Mouse (Mus musculus) kidney, embryonic 14.5 days (tissue): ENCODE measurements around the gene Depdc7. TPM values are rescaled to one million over a fixed set of nuclear protein-coding genes. Genes with fewer than 3 reads are reported as not detected.

Experiments
- ATAC-seq: fragments of 200-750 bp; cut with Nextera tagmentation; 2 replicates; pipeline ENCODE4 v1.8.0; 2017; ENCODE audit warnings: moderate number of reproducible peaks, mild to moderate bottlenecking, moderate TSS enrichment, moderate library complexity; ENCODE audit not compliant: low FRiP score, low TSS enrichment
- H3K27ac ChIP-seq: fragments of 300-500 bp; sonication (generic); 2 replicates; pipeline ENCODE4 v1.5.1; 2014; ENCODE audit warnings: low read depth, mild to moderate bottlenecking, low read length, moderate library complexity, mixed read lengths
- H3K27me3 ChIP-seq: fragments of 300-500 bp; sonication (generic); 2 replicates; pipeline ENCODE4 v1.6.1; 2014; ENCODE audit warnings: mild to moderate bottlenecking, low read length; ENCODE audit not compliant: control insufficient read depth, insufficient read depth
- H3K36me3 ChIP-seq: fragments of 300-500 bp; sonication (generic); 2 replicates; pipeline ENCODE4 v1.6.1; 2014; ENCODE audit warnings: low read length, mixed read lengths; ENCODE audit not compliant: control insufficient read depth, insufficient read depth
- H3K4me1 ChIP-seq: fragments of 300-500 bp; sonication (generic); 2 replicates; pipeline ENCODE4 v1.6.1; 2014; ENCODE audit warnings: low read length, mixed read lengths; ENCODE audit not compliant: control insufficient read depth, insufficient read depth
- H3K4me2 ChIP-seq: fragments of 300-500 bp; sonication (generic); replicated peaks from 2 replicates; pipeline ENCODE4 v1.6.1; 2014; ENCODE audit warnings: low read depth, mild to moderate bottlenecking, low read length
- H3K4me3 ChIP-seq: fragments of 300-500 bp; sonication (generic); 2 replicates; pipeline ENCODE4 v1.5.1; 2014; ENCODE audit warnings: mild to moderate bottlenecking, low read length
- H3K9ac ChIP-seq: fragments of 300-500 bp; sonication (generic); 2 replicates; pipeline ENCODE4 v1.6.1; 2014; ENCODE audit warnings: low read depth, mild to moderate bottlenecking, low read length, moderate library complexity
- H3K9me3 ChIP-seq: fragments of 300-500 bp; sonication (generic); 2 replicates; pipeline ENCODE4 v1.6.1; 2016; ENCODE audit warnings: low read length; ENCODE audit not compliant: control insufficient read depth
- WGBS: fragments of 180-500 bp; shearing (Covaris S2); extraction: QIAGEN DNeasy Blood & Tissue Kit; methylation state at CpG from one replicate; pipeline ENCODE4 v1.1.7; 2014; 5-methylcytosine and 5-hydroxymethylcytosine counted together
- polyA plus RNA-seq: library from polyadenylated mRNA; unstranded; fragments of >200 nt; fragmentation: Nextera tagmentation; extraction: Ambion mirVana; gene quantifications from 2 replicates; pipeline ENCODE4 v1.2.1, GENCODE M21; 2014

The Depdc7 gene
- polyA plus RNA-seq, 1 experiment from 2014 or later = 20.7 TPM

GRCm38 (mm10) chr2:104743160-104743559, 482 bp upstream of the Depdc7 start:
- Histone ChIP-seq H3K9ac (peak overlapping the region; percentile 85; the same call in 1 of the 2 replicates), H3K27me3 (no peaks in the 10 kb centered on the region), H3K4me2 (peak overlapping the region; percentile 91), H3K36me3 (no peaks in the 10 kb centered on the region), H3K4me3 (peak overlapping the region; percentile 84), H3K27ac (peak overlapping the region; percentile 85), H3K9me3 (no peaks in the 10 kb centered on the region), H3K4me1 (peaks cover 25% of the 10 kb centered on the region)
- WGBS = 5% methylated on average over 7 of the region's 7 CpGs
- peak; percentile 51; the same call in 1 of the 2 replicates for ATAC-seq

- Histone ChIP-seq H3K4me2 (peak overlapping the region; percentile 91), H3K27ac (peak overlapping the region; percentile 85), H3K9ac (peak overlapping the region; percentile 85), H3K4me3 (peak overlapping the region; percentile 84), H3K9me3 (no peaks in the 10 kb centered on the region), H3K4me1 (peaks cover 25% of the 10 kb centered on the region), H3K36me3 (no peaks in the 10 kb centered on the region), H3K27me3 (no peaks in the 10 kb centered on the region)
- peak; percentile 13; the same call in 1 of the 2 replicates for ATAC-seq
- 5% methylated on average over 40 of the region's 46 CpGs for WGBS
Measured at GRCm38 (mm10) chr2:104741896-104742740, 560 bp downstream of the Depdc7 start.

DNA sequence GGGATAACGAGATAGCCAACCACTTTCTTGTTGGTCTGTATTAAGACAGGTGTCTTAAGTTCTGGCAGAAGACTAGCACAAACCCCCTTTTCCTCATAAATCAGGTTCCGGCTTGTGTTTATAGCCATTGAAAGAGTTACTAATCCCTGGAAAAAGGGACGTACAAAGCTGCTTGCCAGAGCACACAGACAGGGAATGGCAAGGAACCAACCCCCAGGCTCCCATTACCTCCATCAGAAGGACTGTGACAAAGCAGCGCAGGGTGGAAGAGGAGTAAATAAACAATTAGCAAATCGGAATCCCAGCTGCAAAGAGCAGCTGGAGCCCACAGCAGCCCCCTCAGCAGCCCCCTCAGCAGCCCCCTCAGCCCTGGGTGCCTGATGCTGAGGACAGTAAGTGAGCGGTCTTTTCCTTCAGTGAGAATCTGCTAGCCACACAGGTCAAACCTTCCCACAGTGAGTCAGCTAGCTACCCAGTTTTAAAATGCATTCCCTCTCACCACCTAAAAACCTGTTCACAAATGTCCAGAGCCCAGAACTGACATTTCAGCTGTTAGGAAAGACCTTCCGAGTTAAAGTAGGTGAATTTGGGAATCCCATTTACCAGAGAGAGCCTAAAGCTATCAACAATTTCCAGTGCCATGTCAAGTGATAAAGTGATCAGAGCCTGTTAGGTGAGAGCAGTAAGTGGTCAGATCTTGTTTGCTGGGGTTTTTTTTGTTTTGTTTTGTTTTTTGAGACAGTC, 1.5 kb downstream of the Depdc7 start:
- no peaks in the 10 kb centered on the region for H3K27me3 ChIP-seq
- H3K4me3 ChIP-seq = peak overlapping the region; percentile 84; the same call in 1 of the 2 replicates
- peak overlapping the region; percentile 12; the same call in 1 of the 2 replicates for H3K9ac ChIP-seq
- H3K36me3 ChIP-seq = no peaks in the 10 kb centered on the region
- H3K4me2 ChIP-seq = peak overlapping the region; percentile 91
- WGBS = 23% methylated on average over 7 of the region's 7 CpGs
- no peak overlapping the region for H3K27ac ChIP-seq
- ATAC-seq = no peak
- peaks cover 25% of the 10 kb centered on the region for H3K4me1 ChIP-seq
- no peaks in the 10 kb centered on the region for H3K9me3 ChIP-seq

- H3K36me3 ChIP-seq = no peaks in the 10 kb centered on the region
- H3K9me3 ChIP-seq = no peaks in the 10 kb centered on the region
- H3K4me2 ChIP-seq = no peak overlapping the region; the same call in 1 of the 2 replicates
- no peak overlapping the region for H3K9ac ChIP-seq
- H3K27me3 ChIP-seq = no peaks in the 10 kb centered on the region
- ATAC-seq = no peak
- no peak overlapping the region for H3K4me3 ChIP-seq
- 41% methylated on average over 7 of the region's 7 CpGs for WGBS
- no peak overlapping the region for H3K27ac ChIP-seq
- peaks cover 25% of the 10 kb centered on the region for H3K4me1 ChIP-seq
Measured at GRCm38 (mm10) chr2:104740248-104740949, 2.3 kb downstream of the Depdc7 start.

- no peaks in the 10 kb centered on the region for H3K27me3 ChIP-seq
- H3K4me1 ChIP-seq = peaks cover 25% of the 10 kb centered on the region
- ATAC-seq = no peak
- H3K27ac ChIP-seq = no peak overlapping the region
- WGBS = 90% methylated on average over 2 of the region's 2 CpGs
- no peak overlapping the region for H3K4me2 ChIP-seq
- H3K36me3 ChIP-seq = no peaks in the 10 kb centered on the region
- no peak overlapping the region for H3K4me3 ChIP-seq
- no peak overlapping the region for H3K9ac ChIP-seq
- H3K9me3 ChIP-seq = no peaks in the 10 kb centered on the region
Measured at GRCm38 (mm10) chr2:104739691-104740090, 3.0 kb downstream of the Depdc7 start.

- H3K4me2 ChIP-seq = no peak overlapping the region
- no peak overlapping the region; the same call in 1 of the 2 replicates for H3K27ac ChIP-seq
- H3K27me3 ChIP-seq = no peaks in the 10 kb centered on the region
- no peak for ATAC-seq
- no peaks in the 10 kb centered on the region for H3K9me3 ChIP-seq
- H3K9ac ChIP-seq = no peak overlapping the region
- no peak overlapping the region for H3K4me3 ChIP-seq
- no peaks in the 10 kb centered on the region for H3K36me3 ChIP-seq
- peaks cover 9% of the 10 kb centered on the region for H3K4me1 ChIP-seq
- WGBS = 63% methylated on average over 7 of the region's 7 CpGs
Measured at GRCm38 (mm10) chr2:104736241-104736640, 6.4 kb downstream of the Depdc7 start.

DNA sequence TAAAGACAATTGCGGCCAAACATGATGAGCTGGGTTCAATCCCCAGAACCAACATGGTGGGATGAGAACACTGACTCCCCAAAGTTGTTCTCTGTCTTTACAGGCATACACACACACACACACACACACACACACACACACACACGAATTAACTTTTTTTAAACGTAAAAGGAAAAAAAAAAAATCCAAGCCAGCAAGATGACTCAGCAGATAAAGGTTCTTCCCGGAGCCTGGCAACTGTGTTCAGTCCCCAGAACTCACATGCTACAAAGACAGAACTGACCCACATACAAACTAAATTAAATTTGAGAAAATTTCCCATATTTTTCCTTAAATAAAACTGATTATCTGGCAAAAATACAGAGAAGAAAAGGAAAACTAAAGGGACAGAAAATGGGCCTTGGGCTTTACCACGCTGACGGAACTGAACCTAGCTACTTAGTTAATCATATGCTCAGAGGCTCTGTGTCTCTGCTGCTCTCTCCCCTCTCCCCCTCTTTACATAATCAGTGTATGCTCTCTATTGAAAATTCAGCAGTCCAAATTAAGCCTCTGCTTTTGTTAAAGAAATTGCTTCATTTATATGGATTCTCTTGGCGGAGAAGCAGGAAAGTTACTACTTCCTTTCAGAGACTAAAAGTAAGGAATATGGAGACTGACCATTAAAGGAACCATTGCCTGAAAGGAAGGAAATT, 10.0 kb downstream of the Depdc7 start:
- Histone ChIP-seq H3K36me3 (no peaks in the 10 kb centered on the region), H3K9ac (no peak overlapping the region), H3K9me3 (no peaks in the 10 kb centered on the region), H3K27me3 (no peaks in the 10 kb centered on the region), H3K4me2 (no peak overlapping the region), H3K4me1 (no peaks in the 10 kb centered on the region), H3K4me3 (no peak overlapping the region), H3K27ac (no peak overlapping the region)
- ATAC-seq = no peak
- 73% methylated on average over 7 of the region's 7 CpGs for WGBS

DNA sequence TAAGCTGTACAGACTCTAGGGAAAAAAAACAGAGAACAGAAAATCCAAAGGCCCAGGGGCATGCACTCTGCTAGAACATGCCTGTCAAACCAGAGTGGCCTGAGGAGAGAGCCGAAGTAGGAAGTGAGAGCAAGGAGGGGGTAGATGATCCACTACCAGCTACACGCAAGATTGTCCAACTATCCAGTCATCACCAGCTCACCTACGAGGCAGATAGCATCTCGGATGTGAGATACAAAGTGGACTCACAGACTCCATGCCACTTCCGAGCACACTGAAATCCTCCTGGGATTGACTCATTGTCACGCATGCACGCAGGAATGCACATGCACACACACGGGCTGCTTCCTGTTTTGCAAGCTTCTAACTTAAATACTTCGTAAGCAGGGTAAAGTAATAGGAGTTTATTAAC, 10.6 kb downstream of the Depdc7 start:
- no peak for ATAC-seq
- no peaks in the 10 kb centered on the region for H3K36me3 ChIP-seq
- H3K27ac ChIP-seq = no peak overlapping the region
- no peaks in the 10 kb centered on the region for H3K27me3 ChIP-seq
- H3K4me1 ChIP-seq = no peaks in the 10 kb centered on the region
- H3K9ac ChIP-seq = no peak overlapping the region
- WGBS = 67% methylated on average over 9 of the region's 9 CpGs
- no peaks in the 10 kb centered on the region for H3K9me3 ChIP-seq
- H3K4me3 ChIP-seq = no peak overlapping the region
- no peak overlapping the region for H3K4me2 ChIP-seq
